Mouse (Mus musculus) cerebellum, adult 8-10 months (tissue): ENCODE data around the gene Defb7.

Experiments used
- DNase-seq: peaks from one replicate; pipeline ENCODE4 v3.0.0; 2022

The Defb7 gene

GRCm38 (mm10) chr8:19494797-19495196, at the start of gene Defb7:
Defb7 (plus strand) TSS chr8:19495097.
- DNase-seq, result no peak

- no peak for DNase-seq
These were observed 48.5 kb upstream of the Defb7 start for GRCm38 (mm10) chr8:19446378-19446777.

GRCm38 (mm10) chr8:19461355-19461754, 33.5 kb upstream of the Defb7 start:
- DNase-seq, result no peak

DNA sequence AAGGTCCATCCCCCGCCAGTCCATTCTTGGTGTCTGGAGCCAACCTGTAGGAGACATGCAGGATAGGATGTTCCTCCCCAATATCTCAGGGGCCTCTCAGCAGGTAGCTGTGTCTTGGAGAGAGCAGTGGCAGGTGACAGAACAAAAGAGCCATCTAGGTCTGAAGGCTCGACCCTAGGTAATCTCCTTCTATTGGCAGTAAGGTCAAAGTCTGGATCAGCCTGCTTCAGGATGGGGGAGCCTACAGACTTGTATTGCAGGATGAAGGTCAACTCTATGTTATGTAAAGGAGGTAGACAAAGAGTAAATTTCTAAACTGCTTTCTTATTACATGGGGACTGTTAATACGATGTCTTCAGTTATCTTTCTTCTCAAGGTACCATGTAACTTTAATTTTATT, 25.9 kb upstream of the Defb7 start:
- no peak for DNase-seq

- DNase-seq, result no peak
These were observed 5.6 kb downstream of the Defb7 start for GRCm38 (mm10) chr8:19500524-19500923.

- DNase-seq, result peak; percentile 13
These were observed 40.4 kb downstream of the Defb7 start for GRCm38 (mm10) chr8:19535195-19535829.

DNA sequence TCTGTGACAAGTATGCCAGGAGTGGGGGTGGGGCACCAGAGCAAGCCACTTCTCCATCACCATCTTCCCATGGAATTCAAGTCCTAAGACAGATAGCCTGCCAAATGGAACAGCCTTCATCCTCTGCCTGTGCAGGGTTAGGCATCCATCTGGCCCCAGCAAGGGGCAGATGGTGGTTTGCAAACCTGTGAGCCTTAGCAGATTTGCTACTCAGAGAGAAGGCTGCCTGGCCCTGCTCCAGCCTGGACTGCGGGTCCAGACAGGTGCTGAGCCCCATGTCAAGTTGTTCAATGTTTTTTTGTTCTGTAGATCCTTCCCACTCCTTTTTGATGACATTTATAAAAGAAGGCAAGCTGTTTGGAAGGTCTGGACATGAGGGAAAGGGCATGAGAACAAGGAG, 45.5 kb downstream of the Defb7 start:
- DNase-seq, result peak; percentile 63
